Mouse (Mus musculus): ENCODE measurements at regions not wholly inside any gene's neighbourhood (a gene's known extent, or its start where the extent isn't known, plus 50 kb on each side); places are given as distances from the start of the nearest gene placed in this dataset.

GRCm38 (mm10) chr1:7535191-7535590 is 2727.5 kb downstream of the Gm37988 start:
- Histone ChIP-seq H3K27ac (ENCODE audit: control insufficient read depth, insufficient read depth, low read depth, low read length, poor library complexity) (no peak overlapping the region), H3K4me1 (ENCODE audit: control insufficient read depth, insufficient read depth, low read length) (no peaks in the 10 kb centered on the region), H3K4me3 (replicated peaks; ENCODE audit: control insufficient read depth, low read depth, low read length) (no peak overlapping the region)
- TF ChIP-seq CTCF (IDR thresholded peaks at IDR 0.05; ENCODE audit: control insufficient read depth, insufficient read depth, low read length) (no peak), POLR2A (IDR thresholded peaks at IDR 0.05; ENCODE audit: borderline replicate concordance, control insufficient read depth, low read depth, low read length) (no peak)

GRCm38 (mm10) chr1:7543492-7543891 is 2735.8 kb downstream of the Gm37988 start:
- Histone ChIP-seq H3K4me1 (ENCODE audit: control insufficient read depth, insufficient read depth, low read length) (no peaks in the 10 kb centered on the region), H3K27ac (ENCODE audit: control insufficient read depth, insufficient read depth, low read depth, low read length, poor library complexity) (no peak overlapping the region), H3K4me3 (replicated peaks; ENCODE audit: control insufficient read depth, low read depth, low read length) (no peak overlapping the region)
- 16% methylated on average over 2 of the region's 2 CpGs for WGBS
- TF ChIP-seq CTCF (IDR thresholded peaks at IDR 0.05; ENCODE audit: control insufficient read depth, insufficient read depth, low read length): no peak
- TF ChIP-seq POLR2A (IDR thresholded peaks at IDR 0.05; ENCODE audit: borderline replicate concordance, control insufficient read depth, low read depth, low read length): no peak

- no peaks in the 10 kb centered on the region for H3K4me1 ChIP-seq (ENCODE audit: control insufficient read depth, insufficient read depth, low read length)
- 35% methylated on average over 2 of the region's 2 CpGs for WGBS
- no peak overlapping the region for H3K27ac ChIP-seq (ENCODE audit: control insufficient read depth, insufficient read depth, low read depth, low read length, poor library complexity)
- TF ChIP-seq CTCF (IDR thresholded peaks at IDR 0.05; ENCODE audit: control insufficient read depth, insufficient read depth, low read length): no peak
- no peak for TF ChIP-seq POLR2A (IDR thresholded peaks at IDR 0.05; ENCODE audit: borderline replicate concordance, control insufficient read depth, low read depth, low read length)
- H3K4me3 ChIP-seq (replicated peaks; ENCODE audit: control insufficient read depth, low read depth, low read length): no peak overlapping the region
Measured at GRCm38 (mm10) chr1:7548261-7548660, 2740.6 kb downstream of the Gm37988 start.

GRCm38 (mm10) chr1:7574787-7575186 is 2767.1 kb downstream of the Gm37988 start:
- WGBS: 74% methylated on average over 1 of the region's 1 CpGs
- TF ChIP-seq POLR2A (IDR thresholded peaks at IDR 0.05; ENCODE audit: borderline replicate concordance, control insufficient read depth, low read depth, low read length) (no peak), CTCF (IDR thresholded peaks at IDR 0.05; ENCODE audit: control insufficient read depth, insufficient read depth, low read length) (no peak)
- H3K4me3 ChIP-seq (replicated peaks; ENCODE audit: control insufficient read depth, low read depth, low read length): no peak overlapping the region
- H3K4me1 ChIP-seq (ENCODE audit: control insufficient read depth, insufficient read depth, low read length): no peaks in the 10 kb centered on the region
- no peak overlapping the region for H3K27ac ChIP-seq (ENCODE audit: control insufficient read depth, insufficient read depth, low read depth, low read length, poor library complexity)

GRCm38 (mm10) chr1:7586409-7586808 is 2778.7 kb downstream of the Gm37988 start:
- TF ChIP-seq POLR2A (IDR thresholded peaks at IDR 0.05; ENCODE audit: borderline replicate concordance, control insufficient read depth, low read depth, low read length): no peak
- no peak for TF ChIP-seq CTCF (IDR thresholded peaks at IDR 0.05; ENCODE audit: control insufficient read depth, insufficient read depth, low read length)
- Histone ChIP-seq H3K4me3 (replicated peaks; ENCODE audit: control insufficient read depth, low read depth, low read length) (no peak overlapping the region), H3K4me1 (ENCODE audit: control insufficient read depth, insufficient read depth, low read length) (no peaks in the 10 kb centered on the region), H3K27ac (ENCODE audit: control insufficient read depth, insufficient read depth, low read depth, low read length, poor library complexity) (no peak overlapping the region)
- WGBS: 69% methylated on average over 3 of the region's 3 CpGs

- no peak for TF ChIP-seq CTCF (IDR thresholded peaks at IDR 0.05; ENCODE audit: control insufficient read depth, insufficient read depth, low read length)
- H3K4me1 ChIP-seq (ENCODE audit: control insufficient read depth, insufficient read depth, low read length): no peaks in the 10 kb centered on the region
- no peak overlapping the region for H3K4me3 ChIP-seq (replicated peaks; ENCODE audit: control insufficient read depth, low read depth, low read length)
- H3K27ac ChIP-seq (ENCODE audit: control insufficient read depth, insufficient read depth, low read depth, low read length, poor library complexity): no peak overlapping the region
Measured at GRCm38 (mm10) chr1:7591327-7591726, 2783.6 kb downstream of the Gm37988 start.
